Mouse (Mus musculus): ENCODE measurements around the gene Gm49630.
"Not testable (repeated sequence)": the region's sequence is repeated elsewhere in the genome, so short reads cannot be mapped to it uniquely, and the experiment has no call there.

Gm49630 gene

DNA sequence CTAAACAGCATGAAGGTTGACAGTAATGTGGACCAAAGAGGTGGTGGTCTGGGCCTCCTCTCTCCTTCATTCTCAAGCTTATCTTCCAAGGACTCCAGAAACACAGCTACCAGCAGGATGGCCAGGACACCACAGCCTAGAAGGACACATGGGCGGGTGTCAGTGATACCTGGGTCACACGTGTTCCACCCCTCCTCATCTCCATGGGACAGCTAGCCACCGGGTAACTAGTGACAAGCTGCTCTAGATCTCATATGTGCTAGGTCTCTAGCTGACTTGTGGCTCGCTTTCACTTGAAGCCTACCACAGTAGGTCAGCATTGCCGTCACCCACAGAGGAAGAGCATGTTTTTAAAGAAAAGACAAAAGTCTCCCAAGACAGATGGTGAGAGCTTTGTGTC lies at the start of gene Gm49630:
TSS of gene Gm49630 (minus strand) at position 101 of the 400 bp plus-strand sequence.
- DNase-seq = not testable (repeated sequence)

DNA sequence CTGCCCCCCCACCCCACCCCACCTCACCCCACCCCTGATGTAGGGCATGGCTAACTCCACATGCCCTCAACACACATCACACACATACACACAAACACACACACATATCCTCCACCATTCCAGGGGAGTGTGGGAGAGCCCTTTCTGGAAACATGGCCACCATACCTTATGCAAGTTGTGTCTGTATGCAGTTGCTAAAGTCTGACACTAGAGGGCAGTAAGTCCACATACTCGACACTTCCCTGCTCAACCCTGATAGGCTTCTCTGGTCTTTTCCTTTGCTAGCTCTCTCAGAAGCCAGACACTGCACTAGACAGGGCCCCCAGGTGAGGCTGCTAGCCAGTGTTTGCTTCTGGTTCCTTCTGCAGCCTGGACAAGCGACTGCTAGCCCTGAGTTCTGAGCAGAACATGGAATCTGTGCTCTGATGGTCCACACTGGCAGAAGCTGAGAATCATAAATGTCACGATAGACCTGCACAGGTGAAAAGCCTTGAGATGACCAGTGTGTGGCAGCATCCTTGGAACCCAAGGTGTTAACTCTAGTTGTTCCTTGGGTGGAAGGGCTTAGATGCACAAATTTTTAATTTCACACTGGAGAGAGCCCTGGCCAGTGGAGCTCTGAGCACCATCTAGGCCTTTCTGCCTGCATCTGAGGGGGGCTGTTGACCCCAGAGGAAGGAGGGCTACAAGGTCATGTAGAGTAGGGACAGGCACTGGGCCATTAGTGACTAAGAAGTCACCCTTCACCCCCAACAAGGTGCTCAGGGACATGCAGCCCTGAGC lies 48.6 kb upstream of the Gm49630 start:
- peak; percentile 7 for DNase-seq

DNA sequence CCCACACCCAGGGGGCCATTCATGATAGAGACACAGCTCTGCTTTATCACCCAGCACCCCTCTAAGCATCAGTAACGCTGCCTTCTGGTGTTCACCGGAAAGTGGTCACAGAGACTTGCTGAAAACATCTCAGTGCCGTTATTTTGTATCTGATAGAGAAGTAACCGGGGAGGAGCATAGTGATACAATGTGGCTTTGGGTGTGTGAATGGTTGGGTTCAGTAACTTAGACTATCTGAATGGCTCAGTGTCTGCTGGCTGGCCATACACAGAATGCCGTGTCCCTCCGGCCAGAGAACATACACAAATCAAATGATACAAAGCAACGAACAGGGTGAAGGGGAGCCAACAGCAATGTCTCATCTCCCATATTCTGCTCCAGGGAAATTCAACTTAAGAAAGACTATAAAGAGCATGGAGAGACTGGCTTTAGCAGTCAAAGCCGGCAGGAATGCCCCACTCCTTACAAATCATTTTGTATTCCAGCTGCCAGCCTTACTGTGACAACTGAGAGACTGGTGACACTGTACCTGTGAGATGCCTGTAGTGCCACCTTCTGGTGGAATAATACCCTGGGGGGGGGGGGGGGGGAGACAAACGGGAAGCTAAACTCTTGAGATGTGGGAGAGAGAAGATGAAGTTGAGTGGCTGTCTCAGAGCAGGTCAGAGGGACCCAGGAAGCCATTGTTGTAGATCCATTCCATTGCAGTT lies 43.0 kb upstream of the Gm49630 start:
- not testable (repeated sequence) for DNase-seq

GRCm38 (mm10) chr17:7413336-7413735 lies 41.6 kb upstream of the Gm49630 start:
- DNase-seq = not testable (repeated sequence)

- not testable (repeated sequence) for DNase-seq
These were observed 28.0 kb upstream of the Gm49630 start for GRCm38 (mm10) chr17:7399770-7400169.

DNA sequence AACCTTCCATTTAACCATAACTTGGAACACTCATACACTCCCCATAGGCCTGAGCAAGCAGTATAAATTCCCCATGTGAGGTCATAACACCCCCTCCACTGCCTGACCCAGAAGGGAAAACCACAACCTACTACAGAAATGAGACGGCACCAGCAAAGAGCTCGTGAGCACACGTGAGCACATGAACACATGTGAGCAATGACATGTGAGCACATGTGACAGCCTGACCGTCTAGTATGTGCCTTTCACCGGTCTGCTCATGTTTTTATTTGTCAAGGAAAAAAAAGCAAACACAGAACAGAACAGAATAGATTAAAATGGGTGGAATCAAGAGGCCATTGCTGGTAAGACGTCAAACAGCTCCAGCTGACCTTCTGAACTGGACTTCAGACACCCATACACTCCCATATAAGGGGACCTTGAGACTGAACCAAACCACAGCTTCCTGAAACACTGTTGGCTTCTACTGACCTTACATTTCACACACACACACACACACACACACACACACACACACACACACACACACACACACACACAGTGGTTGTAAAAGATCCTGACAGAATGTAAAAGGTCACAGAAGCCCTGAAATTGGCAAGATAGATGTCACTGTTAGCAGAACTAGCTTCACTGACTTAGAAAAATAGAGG lies 26.5 kb upstream of the Gm49630 start:
- DNase-seq = not testable (repeated sequence)

DNA sequence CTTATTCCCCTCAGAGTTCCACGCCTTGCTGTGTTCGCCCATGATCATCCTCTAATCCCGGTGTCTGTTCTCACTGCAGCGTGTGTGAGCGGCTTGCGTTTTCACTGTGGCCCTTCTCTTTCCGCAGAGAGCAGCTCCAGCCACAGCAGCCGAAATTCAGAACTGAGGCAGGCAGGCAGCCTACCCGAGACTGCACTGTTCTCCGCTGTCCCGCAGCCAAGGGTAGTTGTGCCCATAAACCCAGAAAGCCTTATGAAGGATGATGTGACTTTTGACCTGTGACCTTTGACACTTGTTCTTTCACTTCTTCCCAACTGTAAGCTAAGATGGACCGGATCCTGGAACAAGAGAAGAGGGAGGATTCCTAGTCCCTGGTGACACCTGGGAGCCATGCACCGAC lies 25.3 kb upstream of the Gm49630 start:
- DNase-seq = not testable (repeated sequence)

DNA sequence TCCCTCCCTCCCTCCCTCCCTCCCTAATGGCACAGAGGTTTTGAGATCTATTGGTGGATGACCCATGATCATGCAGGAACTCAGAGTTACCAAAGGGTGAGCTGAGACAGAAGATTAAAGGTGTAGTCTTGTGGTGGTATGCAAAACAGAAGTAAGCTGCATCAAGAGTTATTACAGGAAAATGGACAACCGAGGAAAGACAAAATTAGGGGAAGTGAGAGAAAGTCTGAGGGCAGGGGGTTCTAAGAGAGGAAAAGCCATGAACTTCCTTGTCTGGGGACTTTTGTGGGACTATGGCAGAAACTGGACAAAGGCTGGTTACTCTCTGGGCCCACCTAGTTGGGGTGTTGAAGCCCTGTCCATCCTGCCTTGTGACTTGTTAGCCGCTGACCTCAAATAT lies 24.5 kb upstream of the Gm49630 start:
- not testable (repeated sequence) for DNase-seq

DNA sequence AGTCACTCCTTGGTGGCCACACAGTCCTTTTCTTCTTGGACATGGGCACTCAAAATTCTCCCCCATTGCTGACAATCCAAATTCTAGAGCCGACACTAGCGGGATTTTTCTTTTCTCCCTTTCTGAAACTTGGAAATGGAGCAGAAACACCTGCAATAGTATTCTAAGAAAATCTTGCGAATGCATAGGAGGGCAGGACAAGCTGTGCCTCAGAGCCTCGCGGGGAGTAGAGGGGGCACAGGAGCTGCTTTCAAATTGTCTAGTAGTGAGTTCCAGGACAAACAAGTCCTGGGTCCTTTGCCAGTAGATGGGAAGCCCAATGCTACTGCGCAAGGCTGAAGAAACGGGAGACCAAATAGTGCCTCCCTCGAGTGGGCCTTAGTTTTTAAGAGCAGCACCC lies 23.9 kb upstream of the Gm49630 start:
- DNase-seq = not testable (repeated sequence)

DNA sequence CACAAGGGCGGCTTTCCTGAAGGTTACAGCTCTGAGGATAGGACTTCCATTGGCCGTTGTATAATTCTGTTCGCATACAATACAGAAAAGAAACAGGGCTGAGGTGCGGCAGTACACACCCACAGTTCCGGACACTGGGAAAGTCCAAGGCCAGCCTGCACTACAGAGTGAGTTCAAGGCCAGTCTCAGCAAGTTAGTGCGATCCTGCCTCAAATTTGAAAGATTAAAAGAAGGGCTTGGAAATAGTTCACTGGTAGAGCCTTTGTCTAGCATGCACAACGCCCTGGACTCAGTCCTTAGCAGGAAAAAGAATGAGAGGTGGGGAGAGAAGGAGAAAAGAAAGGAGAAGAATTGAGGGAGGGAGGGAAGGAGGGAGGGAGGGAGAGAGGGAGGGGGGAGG lies 23.3 kb upstream of the Gm49630 start:
- DNase-seq = not testable (repeated sequence)

- DNase-seq = not testable (repeated sequence)
These were observed 18.1 kb upstream of the Gm49630 start for GRCm38 (mm10) chr17:7389898-7390297.

DNA sequence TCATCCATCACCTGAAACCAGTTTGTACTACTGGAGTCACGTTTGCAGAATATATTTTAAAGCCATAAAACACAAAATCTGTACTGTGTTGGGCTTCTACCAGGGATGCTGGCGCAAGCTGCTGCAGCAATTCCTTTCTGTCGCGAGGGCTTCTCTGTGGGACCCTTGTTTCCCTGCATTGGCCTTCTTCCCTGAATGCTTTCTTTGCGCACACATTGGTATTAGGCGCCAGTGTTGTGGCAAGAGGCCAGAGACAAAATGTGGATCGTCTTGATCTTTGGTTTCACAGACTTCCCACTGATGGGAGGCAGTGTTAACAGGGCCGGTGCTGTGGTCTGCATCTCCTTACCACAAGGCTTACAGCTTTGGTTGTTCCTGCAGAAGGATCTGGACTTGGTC lies 17.2 kb upstream of the Gm49630 start:
- DNase-seq = not testable (repeated sequence)

DNA sequence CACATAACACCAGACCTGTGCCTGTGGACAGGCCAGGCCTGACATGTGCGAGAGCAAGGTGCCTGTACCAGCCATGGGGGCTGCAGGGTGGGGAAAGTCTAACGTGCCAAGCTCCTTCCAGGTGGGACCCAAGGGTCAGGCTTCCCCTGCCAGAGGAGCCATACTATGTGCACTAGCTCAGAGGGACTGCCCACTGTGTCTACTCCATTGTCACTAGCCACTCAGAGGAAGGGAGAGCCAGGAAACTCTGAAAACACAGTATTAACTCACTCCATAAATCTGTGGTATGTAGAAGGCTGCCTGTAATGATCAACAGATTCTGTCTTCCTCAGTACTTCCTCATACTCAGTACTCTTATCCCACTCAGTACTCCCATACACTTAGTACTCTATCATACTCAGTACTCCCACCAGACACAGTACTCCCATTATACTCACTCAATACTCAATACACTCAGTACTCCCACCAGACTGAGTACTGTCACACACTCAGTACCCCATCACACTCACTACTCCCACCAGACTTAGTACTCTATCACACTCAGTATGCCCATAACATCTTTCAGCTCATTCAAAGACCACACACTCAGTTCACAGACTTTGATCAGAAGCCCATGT lies 16.7 kb upstream of the Gm49630 start:
- not testable (repeated sequence) for DNase-seq

GRCm38 (mm10) chr17:7386016-7386415 lies 14.2 kb upstream of the Gm49630 start:
- peak; percentile 5 for DNase-seq

DNA sequence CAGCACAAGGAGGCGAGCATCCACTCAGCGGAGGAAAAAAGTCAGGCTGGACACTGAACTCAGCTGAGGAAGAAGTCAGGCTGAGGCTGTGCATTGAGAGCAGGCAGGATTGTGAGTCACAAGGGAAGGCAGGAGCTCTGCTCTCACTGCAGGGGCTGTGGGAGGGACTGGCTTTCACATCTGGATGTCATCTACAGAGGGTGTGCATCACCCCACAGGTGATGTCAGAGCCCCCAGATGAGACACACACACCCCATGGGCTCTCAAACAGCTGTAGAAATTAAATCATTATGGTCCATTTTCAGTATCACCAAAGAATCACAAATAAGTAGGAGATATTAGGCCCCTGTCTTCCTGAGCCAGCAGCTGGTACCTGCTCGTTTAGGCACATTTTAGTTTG lies 13.6 kb upstream of the Gm49630 start, which contains the start of gene Unc93a2:
TSS of gene Unc93a2 (minus strand) at position 101 of the 400 bp plus-strand sequence.
- not testable (repeated sequence) for DNase-seq

- DNase-seq = not testable (repeated sequence)
These were observed 11.7 kb upstream of the Gm49630 start for GRCm38 (mm10) chr17:7383167-7384143.

- DNase-seq = not testable (repeated sequence)
These were observed 10.9 kb upstream of the Gm49630 start for GRCm38 (mm10) chr17:7382711-7383110.

DNA sequence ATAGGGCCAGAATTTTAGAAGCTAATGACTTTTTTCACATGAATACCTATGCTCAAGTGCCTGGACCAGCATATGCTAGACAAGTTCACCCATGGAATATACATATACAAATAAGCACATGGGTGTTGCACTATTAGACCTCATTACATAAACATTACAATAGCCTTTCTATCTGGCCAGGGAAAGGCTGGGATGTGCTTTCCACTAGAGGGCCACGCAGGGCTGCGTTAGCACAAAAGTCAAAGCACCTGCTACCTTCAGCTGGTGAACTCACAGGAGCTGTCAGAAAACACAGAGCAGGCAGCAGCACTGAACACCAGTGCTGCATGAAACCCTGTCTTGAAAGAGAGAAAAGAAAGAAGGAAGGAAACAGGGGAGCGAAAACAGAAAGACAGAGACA lies 6.1 kb upstream of the Gm49630 start:
- DNase-seq = not testable (repeated sequence)

GRCm38 (mm10) chr17:7376951-7377700 lies 5.3 kb upstream of the Gm49630 start:
- not testable (repeated sequence) for DNase-seq

DNA sequence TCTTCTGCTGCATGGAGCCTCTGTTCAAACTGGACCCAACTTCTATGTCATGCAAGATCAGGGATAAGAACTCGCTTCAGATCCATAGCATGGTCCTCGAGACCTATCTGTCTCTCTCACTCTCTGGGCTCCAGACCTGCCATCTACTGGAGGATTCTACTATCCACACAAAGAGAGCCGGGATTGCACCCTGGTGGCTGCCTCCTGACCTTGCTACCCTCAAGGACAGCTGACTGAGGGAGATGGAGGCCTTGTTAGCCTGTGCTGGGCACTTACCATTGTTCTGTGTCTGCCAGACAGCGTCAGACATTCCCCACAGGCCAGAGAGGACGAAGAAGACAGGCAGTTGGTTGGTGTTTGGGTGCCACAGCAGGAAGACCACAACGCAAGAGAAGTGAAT lies 2.4 kb downstream of the Gm49630 start:
- DNase-seq = not testable (repeated sequence)
